Mouse (Mus musculus): ENCODE data around the gene Mdm4. TPM values are rescaled to one million over a fixed set of nuclear protein-coding genes. Genes with fewer than 3 reads are reported as not detected.

Gene Mdm4
- polyA plus RNA-seq, 1 experiment from 2014 or later, result 38.5 TPM

GRCm38 (mm10) chr1:132919258-132919657, 111.1 kb downstream of the Mdm4 start:
- WGBS, result 81% methylated on average over 8 of the region's 8 CpGs
- H3K4me3 ChIP-seq, result no peak overlapping the region
- H3K9me3 ChIP-seq, result no peaks in the 10 kb centered on the region
- H3K4me1 ChIP-seq, result peaks cover 50% of the 10 kb centered on the region
- H3K27ac ChIP-seq, result no peak overlapping the region
- no peaks in the 10 kb centered on the region for H3K36me3 ChIP-seq (replicated peaks)
- no peak for DNase-seq (ENCODE audit: extremely low spot score, low spot score)
- peaks cover 58% of the 10 kb centered on the region for H3K27me3 ChIP-seq (ENCODE audit: poor library complexity, severe bottlenecking)

- DNase-seq (ENCODE audit: extremely low spot score, low spot score), result no peak
- 19% methylated on average over 10 of the region's 10 CpGs for WGBS
- Histone ChIP-seq H3K27ac (0 out of 2 replicates have a peak overlapping the region, but pooled peaks have one; percentile 8), H3K4me1 (peaks cover 57% of the 10 kb centered on the region), H3K9me3 (no peaks in the 10 kb centered on the region), H3K36me3 (replicated peaks) (no peaks in the 10 kb centered on the region), H3K4me3 (no peak overlapping the region), H3K27me3 (ENCODE audit: poor library complexity, severe bottlenecking) (peaks cover 58% of the 10 kb centered on the region)
Measured at GRCm38 (mm10) chr1:132918117-132918680, 112.2 kb downstream of the Mdm4 start.

GRCm38 (mm10) chr1:132917554-132917953, 112.8 kb downstream of the Mdm4 start:
- Histone ChIP-seq H3K27me3 (ENCODE audit: poor library complexity, severe bottlenecking) (peaks cover 58% of the 10 kb centered on the region), H3K36me3 (replicated peaks) (no peaks in the 10 kb centered on the region), H3K4me3 (no peak overlapping the region), H3K9me3 (no peaks in the 10 kb centered on the region), H3K27ac (peak overlapping the region; percentile 36; the same call in 1 of the 2 replicates), H3K4me1 (peaks cover 55% of the 10 kb centered on the region)
- no peak for DNase-seq (ENCODE audit: extremely low spot score, low spot score)
- WGBS, result 13% methylated on average over 8 of the region's 8 CpGs

GRCm38 (mm10) chr1:132915849-132916493, 114.4 kb downstream of the Mdm4 start:
- H3K4me1 ChIP-seq, result peaks cover 39% of the 10 kb centered on the region
- WGBS, result 61% methylated on average over 6 of the region's 6 CpGs

GRCm38 (mm10) chr1:132910414-132911041, 119.8 kb downstream of the Mdm4 start:
- no peak for DNase-seq (ENCODE audit: extremely low spot score, low spot score)
- Histone ChIP-seq H3K9me3 (no peaks in the 10 kb centered on the region), H3K4me3 (no peak overlapping the region), H3K4me1 (peaks cover 22% of the 10 kb centered on the region), H3K27ac (no peak overlapping the region), H3K27me3 (ENCODE audit: poor library complexity, severe bottlenecking) (peaks cover 7% of the 10 kb centered on the region; the same call in 1 of the 2 replicates), H3K36me3 (replicated peaks) (no peaks in the 10 kb centered on the region)
- WGBS, result 61% methylated on average over 11 of the region's 11 CpGs

More at GRCm38 (mm10) chr1:132915849-132916493, 114.4 kb downstream of the Mdm4 start:
- no peaks in the 10 kb centered on the region for H3K36me3 ChIP-seq (replicated peaks)
- H3K4me3 ChIP-seq, result no peak overlapping the region
- H3K27me3 ChIP-seq (ENCODE audit: poor library complexity, severe bottlenecking), result peaks cover 59% of the 10 kb centered on the region
- no peak overlapping the region for H3K27ac ChIP-seq
- no peaks in the 10 kb centered on the region for H3K9me3 ChIP-seq
- no peak for DNase-seq (ENCODE audit: extremely low spot score, low spot score)

- H3K9me3 ChIP-seq, result no peaks in the 10 kb centered on the region
- WGBS, result 74% methylated on average over 1 of the region's 1 CpGs
- no peak for DNase-seq (ENCODE audit: extremely low spot score, low spot score)
- H3K27ac ChIP-seq, result no peak overlapping the region
- H3K36me3 ChIP-seq (replicated peaks), result no peaks in the 10 kb centered on the region
- no peak overlapping the region for H3K4me3 ChIP-seq
- H3K4me1 ChIP-seq, result peaks cover 22% of the 10 kb centered on the region
- peaks cover 7% of the 10 kb centered on the region; the same call in 1 of the 2 replicates for H3K27me3 ChIP-seq (ENCODE audit: poor library complexity, severe bottlenecking)
Measured at GRCm38 (mm10) chr1:132909951-132910350, 120.4 kb downstream of the Mdm4 start.

Small RNA genes within 50 kb of the gene (microRNA-seq; reads per million reads assigned to microRNA genes)
- gene Gm44300, result not detected

Other genes starting within 250 kb of the Mdm4 start
- 5.5 and 6.0 TPM in 2 replicates for gene Lrrn2, start 150.3 kb downstream of the Mdm4 start, polyA plus RNA-seq (2016; fragmentation: Nextera tagmentation; extraction: Ambion mirVana)
- gene Pik3c2b, start 15.1 kb upstream of the Mdm4 start, polyA plus RNA-seq (2016; fragmentation: Nextera tagmentation; extraction: Ambion mirVana), result 13.6 and 13.7 TPM in 2 replicates
- gene Ppp1r15b, start 100.6 kb upstream of the Mdm4 start, polyA plus RNA-seq (2016; fragmentation: Nextera tagmentation; extraction: Ambion mirVana), result 59.1 and 59.3 TPM in 2 replicates
- gene Plekha6, start 133.6 kb upstream of the Mdm4 start, polyA plus RNA-seq (2016; fragmentation: Nextera tagmentation; extraction: Ambion mirVana), result 9.0 and 9.9 TPM in 2 replicates

Measured in forebrain, embryonic 10.5 days (tissue).